Comparison of ENCODE assay signal across 7 mouse cellular contexts in genomic region chr4:40757780-40758420, GRCm38 (mm10). TPM values are rescaled to one million over a fixed set of nuclear protein-coding genes. Genes with fewer than 3 reads are reported as not detected.
DNase-seq lines count a peak whose midpoint lies in the region; ATAC-seq and TF ChIP-seq lines count a peak whose summit lies in the region.

Gene Smu1 (minus strand): TSS chr4:40757923.

- TF ChIP-seq CTCF in kidney, adult 2 months (conservative IDR thresholded peaks at IDR 0.05; ENCODE audit: insufficient read depth, insufficient read length, low read depth, low read length), result no peak
- no peak for TF ChIP-seq CTCF in spleen, adult 2 months (IDR thresholded peaks at IDR 0.05; ENCODE audit: extremely low read depth, insufficient read depth, insufficient read length, insufficient replicate concordance)

- 0 out of 2 replicates have a peak within 1 kb of the TSS, but pooled peaks have one; percentile 65 for H3K27ac ChIP-seq in embryonic facial prominence, embryonic 12.5 days
- H3K27ac ChIP-seq in kidney, adult 2 months (ENCODE audit: insufficient read depth, low read depth, low read length), result peak within 1 kb of the TSS; percentile 67; the same call in 1 of the 2 replicates
- H3K27ac ChIP-seq in limb, embryonic 12.5 days, result peak within 1 kb of the TSS; percentile 51
- H3K27ac ChIP-seq in midbrain, embryonic 15.5 days, result peak within 1 kb of the TSS; percentile 71
- H3K27ac ChIP-seq in spleen, adult 2 months (ENCODE audit: insufficient read depth, low read length), result peak within 1 kb of the TSS; percentile 84

- peak within 1 kb of the TSS; percentile 67 for H3K4me2 ChIP-seq in embryonic facial prominence, embryonic 12.5 days (replicated peaks)
- H3K4me2 ChIP-seq in limb, embryonic 12.5 days, result peak within 1 kb of the TSS; percentile 80
- peak within 1 kb of the TSS; percentile 70 for H3K4me2 ChIP-seq in midbrain, embryonic 15.5 days

- peak; percentile 20 for TF ChIP-seq POLR2A in kidney, adult 2 months (IDR thresholded peaks at IDR 0.05; ENCODE audit: low read depth, low read length)
- TF ChIP-seq POLR2A in spleen, adult 2 months (IDR thresholded peaks at IDR 0.05; ENCODE audit: low read depth, low read length), result no peak

- H3K9ac ChIP-seq in embryonic facial prominence, embryonic 12.5 days, result peak within 1 kb of the TSS; percentile 89
- H3K9ac ChIP-seq in limb, embryonic 12.5 days (replicated peaks), result peak within 1 kb of the TSS; percentile 79
- H3K9ac ChIP-seq in midbrain, embryonic 15.5 days, result peak within 1 kb of the TSS; percentile 68

- peak; percentile 97 for DNase-seq in adrenal gland, postnatal 25 days
- peak; percentile 96 to 98 for DNase-seq in heart, adult 18-20 months
- peak; percentile 98 for DNase-seq in kidney, adult 2 months
- peak; percentile 90 to 96 for DNase-seq in spleen, adult 2 months (ENCODE audit: low read depth in 1 of 2, low spot score in 2 of 2)

- WGBS in embryonic facial prominence, embryonic 12.5 days, result under 1% methylated on average over 40 of the region's 40 CpGs
- under 1% methylated on average over 40 of the region's 40 CpGs for WGBS in kidney, adult 2 months
- WGBS in limb, embryonic 12.5 days, result under 1% methylated on average over 40 of the region's 40 CpGs
- WGBS in midbrain, embryonic 15.5 days, result under 1% methylated on average over 40 of the region's 40 CpGs
- WGBS in spleen, adult 2 months, result under 1% methylated on average over 40 of the region's 40 CpGs

- peaks cover 22% of the 10 kb centered on the region for H3K36me3 ChIP-seq in embryonic facial prominence, embryonic 12.5 days
- peaks cover 4% of the 10 kb centered on the region; the same call in 1 of the 2 replicates for H3K36me3 ChIP-seq in kidney, adult 2 months (ENCODE audit: control insufficient read depth, insufficient read depth, low read length)
- peaks cover 30% of the 10 kb centered on the region for H3K36me3 ChIP-seq in limb, embryonic 12.5 days
- peaks cover 12% of the 10 kb centered on the region for H3K36me3 ChIP-seq in midbrain, embryonic 15.5 days (replicated peaks)
- H3K36me3 ChIP-seq in spleen, adult 2 months (ENCODE audit: control insufficient read depth, insufficient read depth, low read length), result peaks cover 13% of the 10 kb centered on the region

- H3K4me1 ChIP-seq in embryonic facial prominence, embryonic 12.5 days, result 0 out of 2 replicates have a peak, but pooled peaks cover 4% of the 10 kb centered on the region
- H3K4me1 ChIP-seq in kidney, adult 2 months (ENCODE audit: control insufficient read depth, insufficient read depth, low read length), result no peaks in the 10 kb centered on the region
- H3K4me1 ChIP-seq in limb, embryonic 12.5 days (replicated peaks), result peaks cover 3% of the 10 kb centered on the region; the same call in 1 of the 2 replicates
- peaks cover 9% of the 10 kb centered on the region for H3K4me1 ChIP-seq in midbrain, embryonic 15.5 days
- no peaks in the 10 kb centered on the region for H3K4me1 ChIP-seq in spleen, adult 2 months (ENCODE audit: control insufficient read depth, insufficient read depth, insufficient read length)

- no peaks in the 10 kb centered on the region for H3K9me3 ChIP-seq in embryonic facial prominence, embryonic 12.5 days
- no peaks in the 10 kb centered on the region for H3K9me3 ChIP-seq in limb, embryonic 12.5 days
- no peaks in the 10 kb centered on the region for H3K9me3 ChIP-seq in midbrain, embryonic 15.5 days

- ATAC-seq in embryonic facial prominence, embryonic 12.5 days (ENCODE audit: insufficient number of reproducible peaks, insufficient read depth, low FRiP score, low TSS enrichment), result peak; percentile 98
- peak; percentile 99 for ATAC-seq in limb, embryonic 12.5 days (ENCODE audit: insufficient number of reproducible peaks, insufficient read depth, low FRiP score, low TSS enrichment, low read depth)
- ATAC-seq in midbrain, embryonic 15.5 days (replicated peaks), result peak; percentile 99

- no peaks in the 10 kb centered on the region for H3K27me3 ChIP-seq in embryonic facial prominence, embryonic 12.5 days
- H3K27me3 ChIP-seq in kidney, adult 2 months (replicated peaks; ENCODE audit: control insufficient read depth, insufficient read depth, low read length), result no peaks in the 10 kb centered on the region; the same call in 1 of the 2 replicates
- H3K27me3 ChIP-seq in limb, embryonic 12.5 days, result peaks cover 3% of the 10 kb centered on the region; the same call in 1 of the 2 replicates
- peaks cover 10% of the 10 kb centered on the region; the same call in 1 of the 2 replicates for H3K27me3 ChIP-seq in midbrain, embryonic 15.5 days (replicated peaks)
- H3K27me3 ChIP-seq in spleen, adult 2 months (ENCODE audit: control insufficient read depth, insufficient read depth, low read length), result no peaks in the 10 kb centered on the region

- peak within 1 kb of the TSS; percentile 99 for H3K4me3 ChIP-seq in embryonic facial prominence, embryonic 12.5 days
- peak within 1 kb of the TSS; percentile 98 for H3K4me3 ChIP-seq in kidney, adult 2 months (ENCODE audit: insufficient read depth, low read depth, low read length)
- H3K4me3 ChIP-seq in limb, embryonic 12.5 days (replicated peaks), result peak within 1 kb of the TSS; percentile 71
- H3K4me3 ChIP-seq in midbrain, embryonic 15.5 days, result peak within 1 kb of the TSS; percentile 67
- peak within 1 kb of the TSS; percentile 95 for H3K4me3 ChIP-seq in spleen, adult 2 months (ENCODE audit: extremely low read depth, insufficient read depth, insufficient read length)

RNA-seq across cellular contexts. Expression of gene Smu1, which starts in this region (rescaled TPM):
- 58.9 and 66.4 TPM in 2 replicates for total RNA-seq in adrenal gland, postnatal 25 days (2021)
- polyA plus RNA-seq in embryonic facial prominence, embryonic 12.5 days (2016; fragmentation: Nextera tagmentation; extraction: Ambion mirVana), result 152 and 153 TPM in 2 replicates
- 10 to 100 TPM; 31.3 to 32.6 TPM for total RNA-seq in heart, adult 18-20 months (2021)
- 21.2 and 30.1 TPM in 2 replicates for polyA plus RNA-seq in kidney, adult 2 months (2012; rRNA removed)
- polyA plus RNA-seq in limb, embryonic 12.5 days (2016; fragmentation: Nextera tagmentation; extraction: Ambion mirVana), result 159 and 160 TPM in 2 replicates
- 118 and 120 TPM in 2 replicates for polyA plus RNA-seq in midbrain, embryonic 15.5 days (2015; fragmentation: Nextera tagmentation; extraction: Ambion mirVana)
- 9.2 and 11.8 TPM in 2 replicates for polyA plus RNA-seq in spleen, adult 2 months (2012; rRNA removed)

Comparison
In these comparisons a context has a peak if more than half of its experiments do, and no peak if none do; other contexts are left out.
1. Peak in every context shown above with its lines: DNase-seq, ATAC-seq, H3K4me3 ChIP-seq and H3K27ac ChIP-seq.